Mouse (Mus musculus): ENCODE measurements around the gene Eif2b3. TPM values are rescaled to one million over a fixed set of nuclear protein-coding genes. Genes with fewer than 3 reads are reported as not detected.

Gene Eif2b3
- polyA plus RNA-seq, 1 experiment from 2014 or later, result 49.6 TPM

GRCm38 (mm10) chr4:117100036-117100435 is 80.8 kb downstream of the Eif2b3 start:
- 76% methylated on average over 4 of the region's 4 CpGs for WGBS
- ATAC-seq (replicated peaks; ENCODE audit: low FRiP score), result no peak
- Histone ChIP-seq H3K27ac (no peak overlapping the region), H3K4me3 (replicated peaks) (no peak overlapping the region), H3K9ac (no peak overlapping the region), H3K27me3 (no peaks in the 10 kb centered on the region), H3K36me3 (peaks cover 7% of the 10 kb centered on the region; the same call in 1 of the 2 replicates), H3K4me1 (peaks cover 46% of the 10 kb centered on the region), H3K9me3 (replicated peaks) (no peaks in the 10 kb centered on the region), H3K4me2 (no peak overlapping the region)

- H3K4me1 ChIP-seq, result peaks cover 44% of the 10 kb centered on the region
- H3K27ac ChIP-seq, result peak overlapping the region; percentile 24; the same call in 1 of the 2 replicates
- H3K27me3 ChIP-seq, result no peaks in the 10 kb centered on the region
- no peaks in the 10 kb centered on the region for H3K9me3 ChIP-seq (replicated peaks)
- no peak for ATAC-seq (replicated peaks; ENCODE audit: low FRiP score)
- H3K9ac ChIP-seq, result no peak overlapping the region
- no peak overlapping the region for H3K4me2 ChIP-seq
- peaks cover 16% of the 10 kb centered on the region for H3K36me3 ChIP-seq
- 45% methylated on average over 7 of the region's 7 CpGs for WGBS
- H3K4me3 ChIP-seq (replicated peaks), result no peak overlapping the region
Measured at GRCm38 (mm10) chr4:117101218-117101617, 82.0 kb downstream of the Eif2b3 start.

- Histone ChIP-seq H3K4me2 (no peak overlapping the region), H3K4me1 (peaks cover 21% of the 10 kb centered on the region), H3K9ac (no peak overlapping the region), H3K36me3 (peaks cover 34% of the 10 kb centered on the region), H3K27me3 (no peaks in the 10 kb centered on the region), H3K4me3 (replicated peaks) (no peak overlapping the region), H3K27ac (no peak overlapping the region), H3K9me3 (replicated peaks) (no peaks in the 10 kb centered on the region)
- WGBS, result 74% methylated on average over 10 of the region's 10 CpGs
- no peak for ATAC-seq (replicated peaks; ENCODE audit: low FRiP score)
Measured at GRCm38 (mm10) chr4:117104672-117105071, 85.5 kb downstream of the Eif2b3 start.

DNA sequence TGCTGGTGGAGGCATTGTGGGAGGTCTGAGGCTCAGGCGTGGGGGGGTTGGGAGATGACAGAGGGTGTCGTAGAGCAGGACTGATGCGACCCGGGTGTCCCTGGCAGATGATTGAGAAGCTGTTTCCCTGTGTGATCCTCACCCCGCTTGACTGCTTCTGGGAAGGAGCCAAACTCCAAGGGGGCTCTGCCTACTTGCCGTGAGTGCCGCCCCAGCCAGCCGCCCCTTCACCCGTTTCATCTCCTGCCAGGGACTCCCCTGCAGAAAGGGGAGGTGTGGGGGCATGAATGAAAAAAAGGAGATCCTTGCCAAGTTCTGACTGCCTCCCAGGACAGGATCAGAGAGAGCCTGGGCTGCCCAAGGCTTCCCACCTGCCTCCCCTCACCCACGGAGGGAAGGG is 85.9 kb downstream of the Eif2b3 start:
- ATAC-seq (replicated peaks; ENCODE audit: low FRiP score), result peak; percentile 44
- no peak overlapping the region for H3K4me2 ChIP-seq
- H3K27ac ChIP-seq, result 0 out of 2 replicates have a peak overlapping the region, but pooled peaks have one; percentile 22
- no peak overlapping the region for H3K4me3 ChIP-seq (replicated peaks)
- no peak overlapping the region for H3K9ac ChIP-seq
- 55% methylated on average over 10 of the region's 10 CpGs for WGBS
- peaks cover 38% of the 10 kb centered on the region for H3K36me3 ChIP-seq
- no peaks in the 10 kb centered on the region for H3K27me3 ChIP-seq
- peaks cover 21% of the 10 kb centered on the region for H3K4me1 ChIP-seq
- H3K9me3 ChIP-seq (replicated peaks), result no peaks in the 10 kb centered on the region

GRCm38 (mm10) chr4:117107813-117108523 is 88.8 kb downstream of the Eif2b3 start:
- Histone ChIP-seq H3K9ac (no peak overlapping the region), H3K4me2 (no peak overlapping the region), H3K9me3 (replicated peaks) (no peaks in the 10 kb centered on the region), H3K27ac (no peak overlapping the region), H3K4me3 (replicated peaks) (no peak overlapping the region), H3K4me1 (peaks cover 21% of the 10 kb centered on the region), H3K27me3 (no peaks in the 10 kb centered on the region), H3K36me3 (peaks cover 58% of the 10 kb centered on the region)
- ATAC-seq (replicated peaks; ENCODE audit: low FRiP score), result no peak
- 94% methylated on average over 18 of the region's 18 CpGs for WGBS

- Histone ChIP-seq H3K27me3 (no peaks in the 10 kb centered on the region), H3K9me3 (replicated peaks) (no peaks in the 10 kb centered on the region), H3K4me1 (peaks cover 21% of the 10 kb centered on the region), H3K27ac (no peak overlapping the region), H3K9ac (no peak overlapping the region), H3K4me3 (replicated peaks) (no peak overlapping the region), H3K4me2 (no peak overlapping the region), H3K36me3 (peaks cover 61% of the 10 kb centered on the region)
- ATAC-seq (replicated peaks; ENCODE audit: low FRiP score), result no peak
- 96% methylated on average over 6 of the region's 6 CpGs for WGBS
Measured at GRCm38 (mm10) chr4:117108524-117108849, 89.3 kb downstream of the Eif2b3 start.

GRCm38 (mm10) chr4:117109330-117109729 is 90.1 kb downstream of the Eif2b3 start:
- 92% methylated on average over 25 of the region's 25 CpGs for WGBS
- no peak overlapping the region for H3K4me3 ChIP-seq (replicated peaks)
- H3K4me1 ChIP-seq, result peaks cover 17% of the 10 kb centered on the region
- no peak for ATAC-seq (replicated peaks; ENCODE audit: low FRiP score)
- H3K9me3 ChIP-seq (replicated peaks), result no peaks in the 10 kb centered on the region
- peaks cover 70% of the 10 kb centered on the region for H3K36me3 ChIP-seq
- no peak overlapping the region for H3K27ac ChIP-seq
- H3K9ac ChIP-seq, result no peak overlapping the region
- no peaks in the 10 kb centered on the region for H3K27me3 ChIP-seq
- no peak overlapping the region for H3K4me2 ChIP-seq

DNA sequence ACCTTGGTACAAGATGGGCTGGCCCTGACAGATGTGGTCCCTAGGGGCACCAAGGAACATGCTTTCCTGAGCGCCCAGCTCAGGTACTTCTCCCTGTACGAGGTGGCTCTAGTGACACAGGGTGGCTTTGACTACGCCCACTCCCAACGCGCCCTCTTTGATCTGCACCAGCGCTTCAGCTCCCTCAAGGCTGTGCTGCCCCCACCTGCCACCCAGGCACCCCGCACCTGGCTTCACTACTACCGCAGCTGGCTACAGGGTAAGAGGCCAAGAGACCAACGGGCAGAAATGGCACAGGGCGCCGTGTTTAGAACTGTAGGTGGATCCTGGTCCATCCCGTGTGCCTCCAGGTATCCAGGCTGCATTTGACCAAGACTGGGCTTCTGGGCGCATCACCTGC is 91.0 kb downstream of the Eif2b3 start:
- Histone ChIP-seq H3K27ac (no peak overlapping the region), H3K9me3 (replicated peaks) (no peaks in the 10 kb centered on the region), H3K4me1 (peaks cover 8% of the 10 kb centered on the region), H3K4me2 (no peak overlapping the region), H3K4me3 (replicated peaks) (no peak overlapping the region), H3K36me3 (peaks cover 74% of the 10 kb centered on the region), H3K27me3 (no peaks in the 10 kb centered on the region), H3K9ac (no peak overlapping the region)
- no peak for ATAC-seq (replicated peaks; ENCODE audit: low FRiP score)
- 90% methylated on average over 13 of the region's 13 CpGs for WGBS

DNA sequence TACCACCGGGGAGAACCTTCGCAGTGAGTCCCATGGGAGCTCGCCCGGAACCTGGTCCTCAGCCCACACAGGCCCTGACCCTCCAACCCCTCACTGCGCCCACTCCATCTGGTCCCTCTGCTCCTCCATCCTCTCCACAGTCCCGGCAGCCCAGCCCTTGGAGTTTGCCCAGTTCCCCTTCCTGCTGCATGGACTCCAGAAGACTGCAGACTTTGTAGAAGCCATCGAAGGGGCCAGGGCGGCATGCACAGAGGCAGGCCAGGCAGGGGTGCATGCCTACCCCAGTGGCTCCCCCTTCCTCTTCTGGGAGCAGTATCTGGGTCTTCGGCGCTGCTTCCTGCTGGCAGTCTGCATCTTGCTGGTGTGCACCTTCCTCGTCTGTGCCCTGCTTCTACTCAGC is 91.8 kb downstream of the Eif2b3 start:
- 93% methylated on average over 11 of the region's 11 CpGs for WGBS
- no peak overlapping the region for H3K4me2 ChIP-seq
- no peak overlapping the region for H3K9ac ChIP-seq
- ATAC-seq (replicated peaks; ENCODE audit: low FRiP score), result no peak
- peaks cover under 1% of the 10 kb centered on the region; the same call in 1 of the 2 replicates for H3K4me1 ChIP-seq
- H3K9me3 ChIP-seq (replicated peaks), result no peaks in the 10 kb centered on the region
- H3K27me3 ChIP-seq, result no peaks in the 10 kb centered on the region
- H3K27ac ChIP-seq, result no peak overlapping the region
- H3K4me3 ChIP-seq (replicated peaks), result no peak overlapping the region
- H3K36me3 ChIP-seq, result peaks cover 70% of the 10 kb centered on the region

GRCm38 (mm10) chr4:117113237-117113636 is 94.0 kb downstream of the Eif2b3 start:
- H3K27ac ChIP-seq, result no peak overlapping the region
- ATAC-seq (replicated peaks; ENCODE audit: low FRiP score), result no peak
- WGBS, result 94% methylated on average over 1 of the region's 1 CpGs
- no peak overlapping the region for H3K9ac ChIP-seq
- H3K4me1 ChIP-seq, result no peaks in the 10 kb centered on the region
- peaks cover 66% of the 10 kb centered on the region for H3K36me3 ChIP-seq
- no peaks in the 10 kb centered on the region for H3K9me3 ChIP-seq (replicated peaks)
- no peak overlapping the region for H3K4me2 ChIP-seq
- H3K4me3 ChIP-seq (replicated peaks), result no peak overlapping the region
- H3K27me3 ChIP-seq, result no peaks in the 10 kb centered on the region

DNA sequence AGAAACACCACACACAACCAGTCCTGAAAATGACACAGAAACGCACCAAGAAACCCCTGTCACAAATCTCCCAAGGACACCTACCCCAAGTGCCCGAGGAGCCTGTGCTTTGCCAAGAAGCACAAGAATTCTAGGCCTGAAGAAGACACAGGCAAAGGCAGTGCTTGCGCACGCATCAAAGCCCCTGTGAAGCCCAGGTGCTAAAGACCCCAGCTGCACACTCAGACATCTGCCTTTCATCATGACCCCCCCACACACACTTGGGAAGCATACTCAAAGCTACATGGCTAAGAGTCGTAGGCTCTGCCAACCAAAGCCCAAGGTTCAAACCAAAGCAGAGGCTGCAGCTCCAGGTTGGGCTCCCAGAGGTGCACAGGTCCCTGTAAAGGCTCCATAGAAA is 96.4 kb downstream of the Eif2b3 start:
- WGBS, result 85% methylated on average over 5 of the region's 5 CpGs
- Histone ChIP-seq H3K27me3 (no peaks in the 10 kb centered on the region), H3K4me2 (no peak overlapping the region), H3K9me3 (replicated peaks) (no peaks in the 10 kb centered on the region), H3K27ac (no peak overlapping the region), H3K4me1 (no peaks in the 10 kb centered on the region), H3K4me3 (replicated peaks) (no peak overlapping the region), H3K36me3 (peaks cover 43% of the 10 kb centered on the region), H3K9ac (no peak overlapping the region)
- ATAC-seq (replicated peaks; ENCODE audit: low FRiP score), result no peak

- Histone ChIP-seq H3K27me3 (no peaks in the 10 kb centered on the region), H3K9me3 (replicated peaks) (no peaks in the 10 kb centered on the region), H3K4me3 (replicated peaks) (no peak overlapping the region), H3K4me2 (no peak overlapping the region), H3K36me3 (peaks cover 23% of the 10 kb centered on the region), H3K4me1 (peaks cover 7% of the 10 kb centered on the region; the same call in 1 of the 2 replicates), H3K27ac (no peak overlapping the region), H3K9ac (no peak overlapping the region)
- WGBS, result 92% methylated on average over 7 of the region's 7 CpGs
- ATAC-seq (replicated peaks; ENCODE audit: low FRiP score), result no peak
Measured at GRCm38 (mm10) chr4:117117931-117118330, 98.7 kb downstream of the Eif2b3 start.

DNA sequence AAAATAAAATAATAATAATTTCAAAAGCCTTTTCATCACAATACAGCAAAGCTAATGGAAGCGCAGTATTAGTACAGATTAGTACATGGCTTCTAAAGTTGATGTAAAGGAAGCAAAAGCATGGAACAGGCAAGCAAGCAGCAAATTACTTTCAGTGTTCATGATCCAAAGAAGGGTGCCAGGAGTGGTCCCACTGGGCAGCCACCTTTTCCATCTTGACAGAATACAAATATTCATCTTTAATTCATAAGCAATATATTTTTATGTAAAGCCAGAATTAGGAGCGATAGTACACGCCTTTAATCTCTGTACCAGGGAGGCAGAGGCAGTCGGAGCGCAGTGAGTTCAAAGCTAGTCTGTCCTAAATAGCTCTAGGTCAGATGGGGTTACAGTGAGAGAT is 100.4 kb downstream of the Eif2b3 start:
- WGBS, result 80% methylated on average over 5 of the region's 5 CpGs
- Histone ChIP-seq H3K27me3 (no peaks in the 10 kb centered on the region), H3K9ac (peak overlapping the region; percentile 63), H3K4me2 (peak overlapping the region; percentile 93), H3K4me3 (replicated peaks) (peak overlapping the region; percentile 73), H3K9me3 (replicated peaks) (no peaks in the 10 kb centered on the region), H3K27ac (peak overlapping the region; percentile 90), H3K4me1 (peaks cover 12% of the 10 kb centered on the region), H3K36me3 (peaks cover 6% of the 10 kb centered on the region; the same call in 1 of the 2 replicates)
- no peak for ATAC-seq (replicated peaks; ENCODE audit: low FRiP score)

All from kidney, embryonic 15.5 days (tissue).